Mouse (Mus musculus) monocyte, adult 5-6 weeks (primary cell): ENCODE results near the gene Sap30bp. TPM values are rescaled to one million over a fixed set of nuclear protein-coding genes. Genes with fewer than 3 reads are reported as not detected.

Experiments used
- ATAC-seq: fragments of 153-309, 156-312 bp; replicated peaks from 2 replicates; pipeline ENCODE4 v1.8.0; 2017; ENCODE audit warnings: mild to moderate bottlenecking; ENCODE audit not compliant: low TSS enrichment, insufficient number of reproducible peaks, severe bottlenecking, poor library complexity, low FRiP score
- total RNA-seq: library from RNA; stranded (forward); fragments of 200-1000, 200-491, 200-594 nt; gene quantifications from 3 replicates; pipeline ENCODE4 v1.2.3, GENCODE M21; 2017

The Sap30bp gene
- total RNA-seq, 1 experiment from 2014 or later: 121 TPM

- no peak for ATAC-seq
Observed at GRCm38 (mm10) chr11:115989686-115990085, 56.6 kb downstream of the Sap30bp start.

- no peak for ATAC-seq
Observed at GRCm38 (mm10) chr11:115992098-115992497, 59.0 kb downstream of the Sap30bp start.

DNA sequence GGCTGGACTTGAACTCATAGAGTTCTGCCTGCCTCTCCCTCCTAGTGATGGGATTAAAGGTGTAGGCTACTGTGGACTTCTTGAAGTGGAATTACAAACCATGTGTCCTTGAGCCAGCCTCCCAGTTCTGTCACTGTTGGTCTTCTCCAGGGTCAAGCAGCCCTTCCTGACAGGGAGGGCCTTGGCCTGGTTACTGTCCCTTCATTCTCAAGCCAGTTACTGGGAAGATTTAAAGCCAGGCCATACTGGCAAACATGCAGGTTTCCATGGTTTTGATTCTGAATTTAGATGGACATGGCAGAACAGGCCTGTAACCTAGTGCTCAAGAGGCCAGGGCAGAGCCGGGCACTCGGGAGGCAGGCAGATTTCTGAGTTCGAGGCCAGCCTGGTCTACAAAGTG, 62.2 kb downstream of the Sap30bp start:
- ATAC-seq: no peak

DNA sequence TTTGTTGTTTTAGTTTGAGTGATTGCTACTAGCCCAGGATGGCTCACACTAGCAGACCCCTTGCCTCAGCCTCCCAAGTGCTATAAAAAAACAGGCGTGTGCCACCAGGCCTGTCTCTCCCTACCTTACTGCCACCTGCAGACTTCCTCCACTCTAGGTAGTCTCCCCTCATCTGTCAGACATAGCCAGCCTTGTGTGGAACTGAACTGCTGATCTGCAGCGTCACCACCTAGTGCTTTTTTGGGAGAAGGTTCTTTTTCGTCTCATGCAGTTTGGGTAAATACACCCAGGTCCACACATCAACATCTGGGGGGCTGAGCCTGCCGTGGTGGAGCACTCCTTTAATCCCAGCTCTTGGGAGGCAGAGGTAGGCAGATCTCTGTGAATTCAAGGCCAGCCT, 64.0 kb downstream of the Sap30bp start:
- ATAC-seq: no peak

GRCm38 (mm10) chr11:115997662-115998061, 64.6 kb downstream of the Sap30bp start:
- ATAC-seq: no peak

- ATAC-seq: no peak
Observed at GRCm38 (mm10) chr11:115999027-115999426, 65.9 kb downstream of the Sap30bp start.

DNA sequence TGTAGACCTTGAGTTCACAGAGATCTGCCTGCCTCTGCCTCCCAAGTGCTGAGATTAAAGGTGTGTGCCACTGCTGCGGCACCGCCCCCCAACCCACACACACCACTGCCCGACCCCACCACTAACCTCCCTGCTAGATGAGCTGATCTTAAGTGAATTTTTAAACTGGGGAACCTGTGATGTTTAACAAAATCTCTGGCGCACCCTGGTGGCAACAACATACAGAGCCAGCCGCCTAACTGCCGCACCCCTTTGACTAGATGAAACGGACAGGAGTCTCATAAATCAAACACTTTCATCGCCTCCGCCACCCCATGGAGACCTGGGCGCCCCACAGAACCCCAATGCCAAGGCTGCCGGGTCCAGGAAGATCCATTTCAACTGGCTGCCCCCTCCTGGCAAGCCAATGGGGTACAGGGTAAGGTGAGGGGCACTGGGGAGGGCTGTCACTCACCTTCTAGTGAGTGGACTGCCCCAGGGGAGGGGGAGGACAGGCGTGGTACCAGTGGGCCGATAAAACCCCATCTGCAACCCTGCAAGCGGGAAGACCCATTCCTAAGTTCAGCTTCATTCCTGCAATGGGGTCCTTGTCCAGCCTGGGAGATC, 66.6 kb downstream of the Sap30bp start:
- ATAC-seq: peak; percentile 41; the same call in 1 of the 2 replicates

- ATAC-seq: no peak
Observed at GRCm38 (mm10) chr11:116000607-116001006, 67.5 kb downstream of the Sap30bp start.

DNA sequence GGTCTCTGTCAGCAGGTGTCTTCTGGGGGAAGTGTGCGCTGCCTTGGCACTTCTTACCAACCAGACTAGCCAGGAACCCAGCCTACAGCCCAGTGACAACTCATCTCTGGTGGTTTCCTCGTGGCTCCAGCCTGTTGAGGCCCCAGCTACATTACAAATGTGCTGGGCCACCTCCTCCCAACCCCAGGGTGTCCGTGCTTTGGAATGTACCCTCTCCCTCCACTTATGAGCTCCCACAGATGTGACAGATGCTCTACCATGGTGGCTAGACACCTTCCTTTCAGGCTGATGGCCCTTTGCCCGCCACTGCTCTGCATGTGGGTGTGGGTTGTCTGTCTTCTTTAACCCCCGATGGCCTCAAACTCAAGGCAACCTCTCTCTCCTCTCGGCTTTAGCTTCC, 68.6 kb downstream of the Sap30bp start:
- no peak for ATAC-seq

DNA sequence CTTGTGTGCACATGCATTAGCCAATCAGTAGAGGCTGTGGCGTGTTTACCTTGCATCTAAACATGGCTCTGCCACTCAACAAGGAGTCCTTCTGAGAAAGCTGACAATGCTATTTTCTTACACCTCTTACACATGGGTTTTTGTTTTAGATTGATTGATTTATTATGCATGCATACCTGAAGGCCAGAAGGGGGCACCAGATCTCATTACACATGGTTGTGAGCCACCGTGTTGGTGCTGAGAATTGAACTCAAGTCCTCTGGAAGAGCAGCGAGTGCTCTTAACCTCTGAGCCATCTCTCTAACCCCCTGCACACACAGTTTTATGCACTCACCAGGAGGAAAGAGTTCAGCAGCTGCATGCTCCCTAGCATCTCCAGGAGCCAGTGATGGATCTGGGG, 69.8 kb downstream of the Sap30bp start:
- no peak for ATAC-seq

- no peak for ATAC-seq
Observed at GRCm38 (mm10) chr11:116004186-116004823, 71.2 kb downstream of the Sap30bp start.

DNA sequence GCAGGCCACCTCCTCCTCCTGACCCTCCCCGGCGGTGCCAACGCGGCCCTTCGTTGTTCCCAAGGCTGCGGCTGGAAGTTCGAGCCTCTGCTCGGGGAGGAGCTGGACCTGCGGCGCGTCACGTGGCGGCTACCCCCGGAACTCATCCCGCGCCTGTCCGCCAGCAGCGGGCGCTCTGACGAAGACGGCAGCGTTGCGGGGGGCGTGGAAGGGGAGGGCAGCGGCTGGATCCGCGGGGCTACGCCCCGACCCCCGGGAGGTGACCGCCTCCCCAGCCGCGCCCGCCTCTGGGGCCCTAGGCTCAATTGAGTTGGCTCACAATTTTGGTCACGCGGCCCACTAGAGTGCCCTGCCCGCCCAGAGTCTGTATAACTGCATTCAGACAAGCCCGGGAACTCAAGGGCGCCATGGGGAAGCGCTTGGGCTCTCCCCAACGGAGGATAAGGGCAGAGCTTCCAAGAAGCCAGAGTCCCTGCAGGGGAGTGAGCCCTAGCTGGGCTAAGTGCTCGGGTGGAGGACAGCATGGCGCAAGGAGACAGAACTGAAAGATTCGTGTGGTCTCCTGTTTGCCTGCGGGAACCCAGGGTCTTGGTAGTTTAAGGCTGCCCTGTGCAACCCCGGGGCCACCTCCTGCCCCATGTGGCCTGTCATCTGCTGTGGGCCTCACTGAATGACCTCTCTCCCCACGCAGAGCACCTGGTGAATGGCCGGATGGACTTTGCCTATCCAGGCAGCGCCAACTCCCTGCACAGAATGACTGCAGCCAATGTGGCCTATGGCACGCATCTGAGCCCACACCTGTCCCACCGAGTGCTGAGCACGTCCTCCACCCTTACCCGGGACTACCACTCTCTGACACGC, 72.0 kb downstream of the Sap30bp start:
- ATAC-seq: peak; percentile 62

DNA sequence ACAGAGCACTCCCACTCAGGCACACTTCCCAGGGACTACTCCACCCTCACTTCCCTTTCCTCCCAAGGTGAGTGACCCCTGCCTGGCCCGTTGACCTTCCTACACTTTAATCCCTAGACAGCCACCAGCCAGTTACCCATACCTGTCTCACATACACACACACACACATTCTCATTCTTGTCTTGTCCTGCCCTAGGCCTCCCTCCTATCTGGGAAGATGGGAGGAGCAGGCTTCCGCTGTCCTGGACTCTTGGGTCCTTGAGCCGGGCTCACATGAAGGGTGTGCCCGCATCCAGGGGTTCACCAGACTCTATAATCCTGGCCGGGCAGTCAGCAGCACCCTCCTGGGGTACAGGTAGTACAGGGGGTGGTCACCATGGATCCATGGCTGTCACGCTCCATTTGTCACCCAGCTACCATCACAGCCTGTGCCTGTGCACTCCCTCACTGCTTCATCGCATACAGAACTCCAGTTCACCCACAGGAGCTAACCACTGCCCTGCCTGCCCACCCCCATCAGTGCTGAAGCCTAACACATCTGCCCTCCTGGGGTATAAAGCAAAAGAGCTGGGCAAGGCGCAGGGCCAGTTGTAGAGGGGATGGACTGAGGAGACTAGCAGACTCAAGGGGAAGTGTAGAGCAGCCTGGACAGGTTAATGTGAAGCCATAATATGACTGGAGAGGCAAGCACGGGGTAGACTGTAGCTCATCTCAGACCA, 72.8 kb downstream of the Sap30bp start:
- ATAC-seq: no peak

DNA sequence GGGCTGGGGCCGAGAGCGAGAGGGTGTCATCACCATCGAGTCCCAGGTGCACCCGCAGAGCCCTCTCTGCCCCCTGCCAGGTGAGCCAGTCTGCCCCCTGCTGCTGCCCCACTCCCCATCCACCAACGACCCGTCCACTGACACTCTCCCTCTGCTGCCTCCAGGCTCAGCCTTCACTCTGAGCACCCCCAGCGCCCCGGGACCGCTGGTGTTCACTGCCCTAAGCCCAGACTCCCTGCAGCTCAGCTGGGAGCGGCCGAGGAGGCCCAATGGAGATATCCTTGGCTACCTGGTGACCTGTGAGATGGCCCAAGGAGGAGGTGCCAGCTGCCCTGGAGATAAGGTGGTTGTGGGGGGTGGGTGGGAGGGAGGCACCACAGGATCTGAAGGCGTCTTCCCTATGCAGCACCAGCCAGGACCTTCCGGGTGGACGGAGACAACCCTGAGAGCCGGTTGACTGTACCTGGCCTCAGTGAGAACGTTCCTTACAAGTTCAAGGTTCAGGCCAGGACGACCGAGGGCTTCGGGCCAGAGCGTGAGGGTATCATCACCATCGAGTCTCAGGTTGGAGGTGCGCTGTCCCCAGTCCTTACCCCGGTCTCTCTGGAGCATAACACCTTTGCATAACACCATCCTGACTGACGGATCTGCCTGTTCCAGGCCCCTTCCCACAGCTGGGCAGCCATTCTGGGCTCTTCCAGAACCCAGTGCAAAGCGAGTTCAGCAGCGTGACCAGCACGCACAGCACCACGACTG, 74.2 kb downstream of the Sap30bp start:
- ATAC-seq: no peak

DNA sequence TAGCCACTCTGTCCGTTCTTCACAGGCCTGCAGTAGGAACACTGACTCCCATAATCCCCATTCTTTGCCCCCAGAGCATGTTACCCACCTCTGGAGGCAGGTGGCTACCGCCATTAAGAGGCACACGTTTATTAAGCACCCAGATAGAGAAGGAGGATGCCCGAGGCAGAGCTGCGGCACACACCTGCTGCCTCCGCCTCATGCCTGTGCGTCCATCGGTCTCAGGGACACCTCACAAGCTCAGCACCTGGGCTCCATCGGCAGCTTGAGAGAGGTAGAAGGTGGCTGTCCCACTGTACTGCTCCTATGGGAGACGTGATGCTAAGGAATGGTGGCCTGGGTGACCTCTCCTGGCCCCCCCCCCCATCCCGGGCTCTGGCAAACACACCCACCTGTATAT, 75.3 kb downstream of the Sap30bp start:
- no peak for ATAC-seq

DNA sequence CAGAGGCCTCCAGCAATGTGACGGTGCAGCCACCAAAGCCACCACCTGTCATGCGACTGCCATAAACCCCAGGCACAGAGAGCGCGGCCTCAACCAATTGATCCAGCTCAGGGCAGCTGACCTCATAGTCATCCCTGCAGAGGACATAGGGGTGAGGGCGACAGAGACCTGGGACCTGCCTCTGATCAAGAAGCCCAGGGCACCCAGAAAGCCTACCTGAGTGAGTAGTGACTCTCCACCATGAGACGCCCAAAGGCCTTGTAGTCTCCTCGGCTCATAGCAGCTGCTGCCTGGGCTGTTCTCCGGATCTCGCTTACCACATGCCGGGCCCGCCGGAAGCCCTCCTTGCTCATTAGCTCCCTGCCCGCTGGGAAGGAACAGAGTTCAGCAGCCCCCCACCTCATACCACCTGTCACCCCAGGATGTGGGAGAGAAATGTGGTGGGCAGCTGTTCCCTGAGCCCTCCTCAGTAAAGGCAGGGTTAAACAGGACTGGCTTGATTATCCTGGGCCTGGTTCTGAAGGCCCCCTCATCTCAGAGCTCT, 75.8 kb downstream of the Sap30bp start:
- ATAC-seq: no peak

GRCm38 (mm10) chr11:116009661-116010060, 76.6 kb downstream of the Sap30bp start:
- ATAC-seq: no peak

DNA sequence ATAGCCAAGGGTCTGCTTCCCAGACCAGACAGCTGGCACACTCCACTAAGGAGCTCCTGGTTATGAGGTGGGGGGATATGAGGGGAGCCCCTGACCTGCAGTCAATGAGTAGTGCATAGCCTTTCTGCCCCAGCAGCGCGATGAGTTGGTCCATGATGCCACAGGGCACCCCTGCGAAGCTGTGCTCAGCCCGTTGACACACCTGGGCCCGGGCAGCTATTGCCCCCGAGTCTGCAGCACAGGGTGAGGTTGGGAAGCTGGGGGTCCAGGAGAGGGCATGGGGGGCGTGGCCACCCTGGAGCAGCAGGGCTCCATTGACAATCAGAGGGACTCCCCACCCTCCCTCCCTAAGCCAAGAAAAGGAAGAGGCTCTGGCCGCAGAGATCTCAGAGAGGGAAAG, 77.1 kb downstream of the Sap30bp start:
- no peak for ATAC-seq
